Mouse (Mus musculus) limb, embryonic 14.5 days (tissue): ENCODE results near the gene Myzap. TPM values are rescaled to one million over a fixed set of nuclear protein-coding genes. Genes with fewer than 3 reads are reported as not detected.

Experiments
- ATAC-seq: fragments of 200-750 bp; cut with Nextera tagmentation; 2 replicates; pipeline ENCODE4 v1.8.0; 2017; ENCODE audit warnings: low read depth, moderate number of reproducible peaks, moderate TSS enrichment; ENCODE audit not compliant: low FRiP score
- DNase-seq: peaks from one replicate; pipeline ENCODE4 v3.0.0-alpha.2; 2015; ENCODE audit warnings: low spot score
- H3K27ac ChIP-seq: fragments of 300-500 bp; sonication (generic); replicated peaks from 2 replicates; pipeline ENCODE4 v1.5.1; 2014; ENCODE audit warnings: low read depth, mild to moderate bottlenecking, low read length, moderate library complexity, mixed read lengths
- H3K27me3 ChIP-seq: fragments of 300-500 bp; sonication (generic); 2 replicates; pipeline ENCODE4 v1.6.1; 2014; ENCODE audit warnings: low read length, mixed read lengths; ENCODE audit not compliant: control insufficient read depth, insufficient read depth
- H3K36me3 ChIP-seq: fragments of 300-500 bp; sonication (generic); 2 replicates; pipeline ENCODE4 v1.6.1; 2014; ENCODE audit warnings: mild to moderate bottlenecking, low read length, moderate library complexity, mixed read lengths; ENCODE audit not compliant: control insufficient read depth, insufficient read depth
- H3K4me1 ChIP-seq: fragments of 300-500 bp; sonication (generic); 2 replicates; pipeline ENCODE4 v1.6.1; 2014; ENCODE audit warnings: antibody characterized with exemption, low read length, mixed read lengths; ENCODE audit not compliant: control insufficient read depth, insufficient read depth
- H3K4me2 ChIP-seq: fragments of 300-500 bp; sonication (generic); replicated peaks from 2 replicates; pipeline ENCODE4 v1.6.1; 2014; ENCODE audit warnings: low read depth, mild to moderate bottlenecking, low read length, moderate library complexity; ENCODE audit not compliant: severe bottlenecking
- H3K4me3 ChIP-seq: fragments of 300-500 bp; sonication (generic); replicated peaks from 2 replicates; pipeline ENCODE4 v1.5.1; 2014; ENCODE audit warnings: low read length
- H3K9ac ChIP-seq: fragments of 300-500 bp; sonication (generic); 2 replicates; pipeline ENCODE4 v1.6.1; 2014; ENCODE audit warnings: mild to moderate bottlenecking, low read depth, low read length, moderate library complexity; ENCODE audit not compliant: severe bottlenecking
- H3K9me3 ChIP-seq: fragments of 300-500 bp; sonication (generic); 2 replicates; pipeline ENCODE4 v1.6.1; 2016; ENCODE audit warnings: low read length; ENCODE audit not compliant: control insufficient read depth
- POLR2A ChIP-seq: fragments of 200-500 bp; IDR thresholded peaks from 2 replicates; pipeline ENCODE4 v1.8.0; 2012; ENCODE audit warnings: inconsistent platforms, mild to moderate bottlenecking, moderate library complexity, borderline replicate concordance; ENCODE audit not compliant: insufficient read depth, insufficient read length; ENCODE audit errors: extremely low read depth
- WGBS: fragments of 180-500 bp; shearing (Covaris S2); extraction: QIAGEN DNeasy Blood & Tissue Kit; methylation state at CpG from one replicate; pipeline ENCODE4 v1.1.7; 2014; 5-methylcytosine and 5-hydroxymethylcytosine counted together
- polyA plus RNA-seq, 2 experiments: library from polyadenylated mRNA; depleted of rRNA in 1 of 2; stranded (reverse) in 1 of 2; unstranded in 1 of 2; fragments of >200 nt; fragmentation: Nextera tagmentation in 1 of 2; extraction: Ambion mirVana in 1 of 2; gene quantifications; 2 replicates each; pipeline versions ENCODE4 v1.2.1 to v1.2.3; 2012 to 2014

Gene Myzap
- polyA plus RNA-seq, 2 experiments, result 16.1 to 33.1 TPM

DNA sequence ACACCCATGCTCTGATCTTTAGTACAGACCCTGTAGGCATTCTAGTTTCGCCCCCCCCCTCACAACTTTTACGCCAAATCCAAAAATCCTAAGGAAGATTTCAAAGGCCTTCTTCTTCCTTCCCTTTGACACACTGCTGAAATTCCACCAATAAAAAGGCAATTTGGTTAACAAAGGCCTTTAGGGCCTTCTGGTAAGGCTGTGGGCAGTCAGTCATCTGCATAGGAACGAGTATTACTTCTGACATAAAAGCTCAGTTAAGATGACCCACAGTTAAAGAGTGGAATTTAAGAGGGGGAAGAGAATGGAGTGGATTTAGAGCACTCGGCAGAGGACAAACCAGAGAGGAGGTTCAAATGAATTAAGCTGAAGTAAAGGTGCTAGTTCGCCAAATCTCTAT lies 98.4 kb downstream of the Myzap start:
- no peak for DNase-seq
- no peaks in the 10 kb centered on the region for H3K9me3 ChIP-seq
- H3K4me3 ChIP-seq, result no peak overlapping the region
- H3K36me3 ChIP-seq, result no peaks in the 10 kb centered on the region
- H3K4me1 ChIP-seq, result peaks cover 10% of the 10 kb centered on the region; the same call in 1 of the 2 replicates
- no peak for TF ChIP-seq POLR2A
- WGBS, result 59% methylated on average over 5 of the region's 5 CpGs
- H3K4me2 ChIP-seq, result no peak overlapping the region
- H3K27ac ChIP-seq, result no peak overlapping the region
- no peaks in the 10 kb centered on the region; the same call in 1 of the 2 replicates for H3K27me3 ChIP-seq
- ATAC-seq, result no peak
- H3K9ac ChIP-seq, result no peak overlapping the region

- 61% methylated on average over 15 of the region's 15 CpGs for WGBS
- no peak overlapping the region for H3K4me2 ChIP-seq
- H3K4me3 ChIP-seq, result no peak overlapping the region
- H3K27me3 ChIP-seq, result no peaks in the 10 kb centered on the region; the same call in 1 of the 2 replicates
- H3K36me3 ChIP-seq, result no peaks in the 10 kb centered on the region
- H3K9ac ChIP-seq, result no peak overlapping the region
- DNase-seq (no peak), ATAC-seq (no peak)
- no peak overlapping the region for H3K27ac ChIP-seq
- H3K4me1 ChIP-seq, result peaks cover 4% of the 10 kb centered on the region; the same call in 1 of the 2 replicates
- TF ChIP-seq POLR2A, result no peak
- H3K9me3 ChIP-seq, result no peaks in the 10 kb centered on the region
These were observed 99.7 kb downstream of the Myzap start for GRCm38 (mm10) chr9:71492296-71493025.

GRCm38 (mm10) chr9:71490076-71490475 lies 102.1 kb downstream of the Myzap start:
- Histone ChIP-seq H3K9ac (no peak overlapping the region), H3K36me3 (no peaks in the 10 kb centered on the region), H3K4me1 (peaks cover 6% of the 10 kb centered on the region; the same call in 1 of the 2 replicates), H3K4me2 (no peak overlapping the region), H3K27me3 (no peaks in the 10 kb centered on the region), H3K27ac (no peak overlapping the region), H3K9me3 (no peaks in the 10 kb centered on the region), H3K4me3 (no peak overlapping the region)
- ATAC-seq (no peak), DNase-seq (no peak)
- no peak for TF ChIP-seq POLR2A
- 62% methylated on average over 3 of the region's 3 CpGs for WGBS

DNA sequence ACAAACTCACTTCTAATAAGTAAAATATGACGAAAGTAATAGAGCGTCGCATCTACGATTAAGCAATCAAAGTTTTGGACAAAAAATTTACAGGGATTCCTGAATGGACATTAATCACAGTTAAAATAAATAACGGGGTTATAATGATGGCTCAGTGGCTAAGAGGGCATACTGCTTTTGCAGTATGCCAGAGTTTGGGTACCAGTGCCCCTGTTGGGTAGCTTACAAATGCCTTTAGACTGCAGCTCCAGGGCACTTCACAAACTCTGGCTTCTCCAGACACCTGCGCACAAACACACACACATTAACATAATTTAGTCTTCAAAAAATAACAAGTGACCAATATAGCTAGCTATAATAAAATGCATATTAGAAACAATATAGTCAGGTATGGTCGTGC lies 106.0 kb downstream of the Myzap start:
- no peak for DNase-seq
- 42% methylated on average over 7 of the region's 7 CpGs for WGBS
- no peaks in the 10 kb centered on the region for H3K9me3 ChIP-seq
- H3K4me2 ChIP-seq, result peak overlapping the region; percentile 33
- peak overlapping the region; percentile 96 for H3K4me3 ChIP-seq
- H3K9ac ChIP-seq, result peak overlapping the region; percentile 100; the same call in 1 of the 2 replicates
- ATAC-seq, result no peak
- peaks cover 25% of the 10 kb centered on the region for H3K36me3 ChIP-seq
- H3K27me3 ChIP-seq, result no peaks in the 10 kb centered on the region
- no peak for TF ChIP-seq POLR2A
- H3K4me1 ChIP-seq, result peaks cover 6% of the 10 kb centered on the region
- H3K27ac ChIP-seq, result peak overlapping the region; percentile 94; the same call in 1 of the 2 replicates

DNA sequence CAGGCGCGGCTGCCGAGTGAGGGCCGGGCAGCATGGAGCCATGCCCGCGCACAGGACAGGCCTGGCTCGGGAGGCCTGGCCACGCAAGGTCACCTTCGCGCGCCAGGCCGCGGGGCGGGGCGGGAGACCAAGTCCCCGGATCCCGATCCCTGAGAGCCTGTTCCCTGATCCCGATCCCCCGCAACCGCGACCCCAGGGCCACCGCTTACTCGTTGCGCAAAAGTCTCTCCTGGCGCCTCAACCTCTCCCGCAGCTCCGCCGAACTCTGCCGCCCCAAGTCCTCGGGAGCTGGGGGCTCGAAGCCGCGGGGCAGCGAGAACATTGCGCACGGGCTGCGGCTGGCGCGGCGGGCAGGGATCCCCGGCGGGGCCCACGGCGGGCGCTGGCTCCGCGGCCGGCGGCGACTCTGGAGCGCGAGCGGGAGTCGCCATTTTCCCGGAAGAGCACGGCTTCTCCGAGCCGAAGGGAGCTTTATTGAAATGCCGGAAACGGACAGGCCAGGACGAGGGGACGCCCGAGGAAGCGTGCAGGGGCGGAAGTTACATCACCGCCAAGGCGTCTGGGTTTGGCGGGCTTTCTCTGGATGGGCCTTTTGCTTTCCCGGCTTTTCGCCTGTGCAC lies 106.6 kb downstream of the Myzap start, which contains the start of gene Polr2m:
Gene Polr2m (minus strand): TSS at position 461 of the 620 bp plus-strand sequence.
- Histone ChIP-seq H3K36me3 (peaks cover 31% of the 10 kb centered on the region), H3K4me2 (peak within 1 kb of the TSS; percentile 71), H3K4me1 (peaks cover 6% of the 10 kb centered on the region), H3K9ac (peak within 1 kb of the TSS; percentile 100), H3K4me3 (peak within 1 kb of the TSS; percentile 96), H3K27me3 (no peaks in the 10 kb centered on the region), H3K9me3 (no peaks in the 10 kb centered on the region), H3K27ac (peak within 1 kb of the TSS; percentile 94)
- DNase-seq (peak; percentile 96), ATAC-seq (peak; percentile 96)
- WGBS, result under 1% methylated on average over 65 of the region's 70 CpGs
- TF ChIP-seq POLR2A, result peak; percentile 66; the same call in 1 of the 2 replicates
